Mouse (Mus musculus): Measurements from ENCODE around the gene Etnk1.
A peak's percentile ranks its signal among the peaks of the same experiment; 100 is the strongest.

Etnk1 gene

GRCm38 (mm10) chr6:143221245-143221644 lies 54.2 kb downstream of the Etnk1 start:
- DNase-seq = peak; percentile 40 to 43

DNA sequence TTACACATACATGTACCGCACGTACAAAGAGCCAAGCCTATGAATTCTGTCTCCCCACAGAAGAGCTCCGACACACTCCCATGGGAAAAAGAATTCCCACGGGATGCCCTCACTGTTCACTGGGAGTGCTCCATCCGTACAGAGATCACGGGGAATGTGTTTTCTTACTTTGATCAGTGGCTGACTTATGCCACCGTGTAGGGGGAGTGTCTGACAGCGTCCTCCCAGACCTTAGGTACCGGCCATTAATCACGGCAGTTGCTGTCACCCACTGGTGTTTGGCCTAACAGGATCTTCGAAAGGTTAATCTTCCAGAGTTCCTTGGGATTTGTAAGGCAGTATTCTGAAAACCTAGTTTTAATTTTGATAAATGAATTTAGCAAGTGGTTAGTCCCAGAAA lies 57.0 kb downstream of the Etnk1 start:
- DNase-seq = no peak

GRCm38 (mm10) chr6:143224885-143225284 lies 57.9 kb downstream of the Etnk1 start:
- no peak for DNase-seq

- no peak for DNase-seq
Observed at GRCm38 (mm10) chr6:143228696-143229095, 61.7 kb downstream of the Etnk1 start.

DNA sequence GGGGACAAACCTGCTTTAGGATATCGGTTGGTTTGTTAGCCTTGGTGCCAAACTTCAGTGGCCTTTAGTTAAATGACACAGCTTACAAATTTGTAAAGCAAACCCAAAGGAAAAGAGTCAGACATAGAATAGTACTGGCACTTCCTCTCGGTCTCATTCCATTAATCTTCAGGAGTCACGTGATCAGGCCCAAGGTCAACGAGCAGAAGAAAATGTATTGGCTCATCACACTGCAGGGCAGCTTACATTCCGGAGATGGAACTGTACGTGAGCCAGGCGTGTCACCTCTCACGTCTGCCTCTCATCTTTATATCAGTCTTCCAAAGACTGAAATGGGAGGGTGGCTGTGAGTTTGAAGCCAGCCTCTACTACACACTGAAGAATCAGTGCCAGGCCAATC lies 62.9 kb downstream of the Etnk1 start:
- DNase-seq = no peak

DNA sequence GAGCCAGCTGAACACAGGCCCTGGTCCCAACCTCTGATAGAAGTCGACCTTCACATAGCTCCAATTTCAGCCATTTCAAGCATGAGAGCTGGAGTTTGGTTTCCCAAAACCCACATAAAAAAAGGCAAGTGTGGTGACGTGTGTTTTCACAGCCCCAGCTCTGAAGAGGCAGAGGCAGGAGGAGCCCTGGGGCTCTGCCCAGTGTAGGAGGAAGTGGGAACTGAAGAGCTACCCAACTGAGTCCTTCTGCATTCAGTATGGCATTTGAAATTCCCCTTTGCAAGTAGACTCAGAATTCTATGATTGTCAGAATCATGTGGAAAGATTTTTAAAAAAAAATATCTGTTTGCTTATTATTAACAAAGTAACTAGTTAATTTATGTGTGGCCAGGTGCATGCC lies 63.9 kb downstream of the Etnk1 start:
- no peak for DNase-seq

DNA sequence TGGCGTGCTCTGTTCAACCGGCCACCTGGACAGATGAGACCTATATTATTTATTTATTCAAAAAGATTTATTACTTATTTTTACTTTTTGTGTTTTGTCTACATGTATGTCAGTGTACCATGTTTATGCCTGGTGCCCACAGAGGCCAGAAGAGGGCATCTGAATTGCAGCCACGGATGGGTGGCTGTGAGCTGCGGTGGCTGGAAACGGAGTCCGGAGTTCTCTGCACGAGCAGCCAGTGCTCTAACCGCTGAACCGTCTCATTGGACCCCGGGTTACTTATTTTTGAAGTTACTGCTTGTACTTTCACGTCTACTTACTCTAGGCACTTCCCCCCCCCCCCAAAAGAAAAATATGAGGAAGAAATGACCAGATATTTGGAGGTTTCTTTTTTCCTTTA lies 65.7 kb downstream of the Etnk1 start:
- no peak for DNase-seq

DNA sequence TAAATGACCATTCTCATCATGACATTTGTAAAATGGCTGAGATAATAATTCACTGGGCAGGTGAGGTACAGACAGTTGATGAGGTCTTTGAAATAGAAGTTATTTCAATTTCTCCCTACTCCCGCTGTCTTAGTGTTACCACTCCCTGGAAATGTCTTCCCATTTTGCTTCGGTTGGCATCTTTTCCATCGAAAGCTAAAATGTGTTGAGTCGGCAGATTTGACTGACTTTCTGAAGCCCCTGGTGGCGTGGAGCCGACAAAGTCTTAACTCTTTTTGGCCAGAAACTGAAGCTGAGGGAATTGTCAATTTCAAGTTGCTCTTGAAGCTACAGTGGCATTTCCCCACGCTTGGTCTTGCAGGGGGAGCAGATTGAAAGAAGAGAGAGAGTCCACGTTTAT lies 67.8 kb downstream of the Etnk1 start:
- no peak for DNase-seq

DNA sequence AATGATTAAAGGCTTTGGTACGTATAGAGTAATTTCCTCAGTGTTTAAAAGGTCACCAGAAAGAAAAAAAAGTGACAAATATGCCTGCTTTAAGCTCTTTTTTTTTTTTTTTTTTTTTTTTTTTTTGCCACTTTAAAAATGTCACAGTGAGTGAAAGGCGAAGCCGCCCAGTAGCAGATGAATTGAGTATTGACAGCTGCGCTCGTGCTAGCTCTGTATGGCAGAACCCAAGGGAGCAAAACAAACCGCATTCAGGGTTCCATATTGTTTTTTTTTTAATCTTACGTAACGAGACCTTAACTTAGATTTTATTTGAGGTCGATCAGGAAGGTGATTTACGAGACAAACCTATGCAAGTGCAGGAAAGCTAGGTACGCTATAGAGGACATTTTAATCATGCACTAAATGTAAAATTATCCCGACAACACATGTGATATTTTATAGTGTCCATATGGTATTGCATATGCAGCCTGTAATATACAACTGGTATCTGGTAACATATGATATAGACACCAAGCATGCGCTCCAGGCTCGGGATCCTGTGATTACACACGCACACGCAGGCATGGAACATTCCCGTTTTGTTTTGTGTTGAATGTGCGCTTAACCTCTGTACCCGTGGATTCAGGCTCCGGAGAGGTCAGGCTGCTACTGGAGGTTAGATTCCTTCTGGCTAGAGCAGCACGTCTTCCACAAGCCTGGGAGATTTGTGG lies 72.5 kb downstream of the Etnk1 start:
- DNase-seq = no peak

GRCm38 (mm10) chr6:143243191-143243590 lies 76.2 kb downstream of the Etnk1 start:
- DNase-seq = no peak

DNA sequence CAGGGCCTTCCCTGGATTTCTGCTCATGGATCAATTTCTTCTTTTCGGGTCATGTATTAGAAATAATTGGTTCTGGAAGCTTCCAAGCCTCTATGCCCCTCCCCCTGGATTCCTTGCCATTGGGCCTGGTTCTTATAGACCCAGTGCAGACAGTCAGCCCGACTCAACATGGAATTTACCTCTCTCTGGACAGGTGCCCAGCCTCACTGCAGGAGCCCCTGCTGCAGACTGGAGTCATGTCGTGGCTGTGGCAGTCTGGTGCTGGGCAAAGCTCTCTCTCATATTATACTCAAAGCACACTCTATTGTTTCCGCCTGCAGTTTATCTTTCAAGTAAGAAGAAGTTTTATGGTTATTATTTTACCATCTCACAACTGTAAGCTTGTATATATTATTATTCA lies 90.9 kb downstream of the Etnk1 start:
- DNase-seq = no peak

DNA sequence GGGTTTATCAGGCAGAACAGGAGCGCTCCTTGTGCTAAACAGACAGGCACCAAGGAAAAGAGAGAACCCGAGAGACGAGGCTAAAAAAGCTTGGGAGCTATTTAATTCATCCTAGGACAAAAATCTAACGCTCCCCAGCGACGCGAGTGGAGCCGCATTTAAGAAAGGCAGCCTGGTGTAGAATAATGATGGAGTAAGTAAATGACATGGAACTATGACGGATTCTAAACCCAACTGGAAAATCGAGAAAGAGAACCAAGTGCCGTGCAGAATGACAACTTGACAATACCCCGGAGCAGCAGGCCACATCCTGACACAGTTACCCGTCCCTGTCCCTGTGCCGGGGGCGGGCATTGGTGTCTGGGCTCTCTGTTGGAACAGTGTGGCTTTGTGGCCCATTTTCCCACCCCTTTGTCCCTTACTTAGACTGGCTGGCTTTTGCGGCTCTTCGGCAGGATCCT lies 92.2 kb downstream of the Etnk1 start:
- DNase-seq = no peak

- no peak for DNase-seq
Observed at GRCm38 (mm10) chr6:143259870-143260559, 93.0 kb downstream of the Etnk1 start.

- DNase-seq = no peak
Observed at GRCm38 (mm10) chr6:143260560-143261288, 93.7 kb downstream of the Etnk1 start.

DNA sequence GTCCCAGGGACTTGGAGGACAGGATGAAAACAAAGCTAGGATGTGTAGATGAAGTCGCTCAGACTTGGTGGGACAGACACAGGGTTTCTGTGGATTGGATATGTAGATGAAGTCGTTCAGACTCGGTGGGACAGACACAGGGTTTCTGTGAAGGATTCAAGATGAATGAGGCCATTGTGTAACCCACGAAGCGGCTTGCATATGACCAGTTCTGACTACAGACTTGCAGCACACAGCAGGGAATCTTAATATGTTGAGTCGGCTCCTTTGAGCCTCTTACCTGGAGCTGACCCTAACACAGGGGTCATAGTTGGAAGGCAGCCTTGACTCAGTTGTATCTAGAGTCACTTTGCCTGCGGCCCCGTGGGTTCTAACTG lies 94.3 kb downstream of the Etnk1 start:
- DNase-seq = no peak

GRCm38 (mm10) chr6:143265482-143265881 lies 98.5 kb downstream of the Etnk1 start:
- no peak for DNase-seq

DNA sequence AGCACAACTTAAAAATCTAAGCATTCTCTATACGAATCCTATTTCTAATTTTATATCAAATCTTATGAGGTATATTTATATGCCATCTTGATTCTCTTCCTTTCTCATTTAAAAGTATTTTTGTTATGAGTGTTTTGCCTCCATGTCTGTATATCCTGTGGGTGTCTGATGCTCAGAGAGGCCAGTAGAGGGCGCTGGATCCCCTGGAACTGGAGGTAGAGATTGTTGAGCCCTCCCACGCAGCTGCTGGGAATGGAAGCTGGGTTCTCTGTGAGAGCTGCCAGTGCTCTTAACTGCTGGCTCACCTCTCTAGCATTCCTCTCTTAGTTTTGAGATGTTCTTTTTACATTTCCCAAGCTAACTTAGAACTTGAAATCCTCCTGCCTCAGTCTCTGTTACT lies 112.2 kb downstream of the Etnk1 start:
- DNase-seq = peak; percentile 2 to 15
